ENCODE assay signal across 13 mouse cellular contexts in the genomic region with DNA sequence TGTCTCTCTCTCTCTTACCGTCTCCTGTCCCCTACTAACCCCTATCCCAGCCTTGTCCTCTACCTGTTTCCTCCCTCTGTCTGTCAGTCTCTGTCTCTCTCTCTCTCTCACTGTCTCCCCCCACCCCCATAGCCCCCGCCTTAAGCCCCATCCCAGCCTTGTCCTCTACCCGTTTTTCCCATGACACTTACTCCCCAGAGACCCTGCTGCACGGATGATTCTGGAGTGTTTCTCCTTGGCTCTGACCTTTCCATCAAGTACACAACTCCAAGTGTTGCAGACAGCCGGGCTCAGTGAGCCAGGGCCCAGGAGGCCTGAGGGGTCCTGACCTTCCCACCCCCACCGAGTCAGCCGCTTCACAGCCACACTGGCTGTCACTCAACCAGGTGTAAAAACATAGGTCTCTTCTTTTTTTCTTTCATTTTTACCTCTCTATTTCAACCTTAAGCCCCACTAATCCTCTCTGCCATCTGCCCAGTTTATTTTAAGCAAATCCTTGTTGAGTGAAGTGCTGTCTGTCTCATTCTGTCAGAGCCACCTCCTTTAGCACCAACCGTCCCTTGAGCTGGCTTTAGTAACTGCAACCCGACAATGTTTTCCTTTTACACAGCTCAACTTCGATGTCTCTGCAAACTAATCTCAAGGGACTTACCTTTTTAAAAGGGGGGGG. TPM values are rescaled to one million over a fixed set of nuclear protein-coding genes. Genes with fewer than 3 reads are reported as not detected.
DNase-seq lines count a peak whose midpoint lies in the region; ATAC-seq and TF ChIP-seq lines count a peak whose summit lies in the region.
"Had no signal": no experiment of that assay in that cellular context is flagged by ENCODE, and none has a peak within 500 bp of the region (broad histone marks: within the 10 kb centered on the region; RNA-seq: fewer than 3 reads in every experiment).

No protein-coding gene starts in this region.

- no peaks in the 10 kb centered on the region for H3K36me3 ChIP-seq in heart, embryonic 15.5 days
- no peaks in the 10 kb centered on the region; the same call in 1 of the 2 replicates for H3K36me3 ChIP-seq in heart, adult 2 months (ENCODE audit: control insufficient read depth, insufficient read depth, low read length)
- H3K36me3 ChIP-seq in midbrain, embryonic 15.5 days (replicated peaks) = no peaks in the 10 kb centered on the region
- no peaks in the 10 kb centered on the region for H3K36me3 ChIP-seq in kidney, embryonic 16.5 days (ENCODE audit: insufficient read depth, low read length)
- H3K36me3 ChIP-seq: embryonic facial prominence, embryonic 15.5 days; intestine, embryonic 15.5 days; neural tube, embryonic 12.5 days had no signal

- no peak for TF ChIP-seq EP300 in heart, adult 2 months (IDR thresholded peaks at IDR 0.05; ENCODE audit: insufficient read depth, low read depth, low read length)

- WGBS in heart, embryonic 15.5 days = 30% methylated on average over 10 of the region's 10 CpGs
- 47% methylated on average over 10 of the region's 10 CpGs for WGBS in heart, adult 2 months
- WGBS in midbrain, embryonic 15.5 days = 31% methylated on average over 10 of the region's 10 CpGs
- whole genome bisulfite sequencing in kidney, embryonic 16.5 days = 41% methylated on average over 10 of the region's 10 CpGs

- no peaks in the 10 kb centered on the region for H3K27me3 ChIP-seq in heart, embryonic 15.5 days
- no peaks in the 10 kb centered on the region for H3K27me3 ChIP-seq in heart, adult 2 months (ENCODE audit: control insufficient read depth, insufficient read depth, low read length)
- no peaks in the 10 kb centered on the region for H3K27me3 ChIP-seq in midbrain, embryonic 15.5 days (replicated peaks)
- no peaks in the 10 kb centered on the region for H3K27me3 ChIP-seq in kidney, embryonic 16.5 days (ENCODE audit: insufficient read depth, low read length)
- H3K27me3 ChIP-seq: embryonic facial prominence, embryonic 15.5 days; intestine, embryonic 15.5 days; neural tube, embryonic 12.5 days had no signal

- H3K27ac ChIP-seq in heart, embryonic 15.5 days = peak overlapping the region; percentile 69
- H3K27ac ChIP-seq in heart, adult 2 months = no peak overlapping the region; the same call in 1 of the 2 replicates
- no peak overlapping the region for H3K27ac ChIP-seq in midbrain, embryonic 15.5 days
- H3K27ac ChIP-seq in kidney, embryonic 16.5 days (ENCODE audit: low read length) = no peak overlapping the region
- H3K27ac ChIP-seq: embryonic facial prominence, embryonic 15.5 days; intestine, embryonic 15.5 days; left cerebral cortex, adult 2 months; neural tube, embryonic 12.5 days; stomach, postnatal 0 days had no signal

- no peaks in the 10 kb centered on the region for H3K79me2 ChIP-seq in heart, adult 2 months (replicated peaks; ENCODE audit: control insufficient read depth, insufficient read depth, low read length)

- peak; percentile 53; the same call in 1 of the 2 replicates for ATAC-seq in heart, embryonic 15.5 days (replicated peaks; ENCODE audit: insufficient number of reproducible peaks, insufficient read depth, low FRiP score, low read depth)
- ATAC-seq in midbrain, embryonic 15.5 days (replicated peaks) = peak; percentile 53
- no peak for ATAC-seq in kidney, embryonic 16.5 days (ENCODE audit: low FRiP score, low TSS enrichment)
- ATAC-seq: intestine, embryonic 15.5 days had no signal

- TF ChIP-seq POLR2A in heart, adult 2 months (IDR thresholded peaks at IDR 0.05; ENCODE audit: insufficient read depth, low read depth, low read length) = no peak

- DNase-seq in heart, adult 2 months = no peak
- peak; percentile 26 to 32 for DNase-seq in cerebellum, postnatal 10 days
- peak; percentile 25 for DNase-seq in embryo, embryonic 9.5 days (ENCODE audit: extremely low spot score)
- no peak for DNase-seq in adrenal gland, postnatal 10 days
- DNase-seq: kidney, postnatal 4 days had no signal

- no peak overlapping the region for H3K4me3 ChIP-seq in heart, embryonic 15.5 days
- H3K4me3 ChIP-seq in heart, adult 2 months = no peak overlapping the region
- no peak overlapping the region for H3K4me3 ChIP-seq in midbrain, embryonic 15.5 days
- H3K4me3 ChIP-seq in kidney, embryonic 16.5 days (ENCODE audit: low read length) = no peak overlapping the region
- H3K4me3 ChIP-seq: embryonic facial prominence, embryonic 15.5 days; intestine, embryonic 15.5 days; left cerebral cortex, adult 2 months; neural tube, embryonic 12.5 days had no signal

- H3K9me3 ChIP-seq in heart, embryonic 15.5 days (replicated peaks) = no peaks in the 10 kb centered on the region
- no peaks in the 10 kb centered on the region for H3K9me3 ChIP-seq in midbrain, embryonic 15.5 days
- no peaks in the 10 kb centered on the region for H3K9me3 ChIP-seq in kidney, embryonic 16.5 days (ENCODE audit: low read length)
- H3K9me3 ChIP-seq: embryonic facial prominence, embryonic 15.5 days; intestine, embryonic 15.5 days; neural tube, embryonic 12.5 days had no signal

- intact Hi-C loops in heart, adult 2 months (cut with DNase I) = no loop called here

- no peak overlapping the region for H3K9ac ChIP-seq in heart, embryonic 15.5 days
- H3K9ac ChIP-seq in heart, adult 2 months (ENCODE audit: low read depth, low read length) = no peak overlapping the region
- H3K9ac ChIP-seq in midbrain, embryonic 15.5 days = no peak overlapping the region
- no peak overlapping the region for H3K9ac ChIP-seq in kidney, embryonic 16.5 days (replicated peaks; ENCODE audit: low read length)
- H3K9ac ChIP-seq: embryonic facial prominence, embryonic 15.5 days; intestine, embryonic 15.5 days; neural tube, embryonic 12.5 days had no signal

- H3K4me2 ChIP-seq in heart, embryonic 15.5 days = peak overlapping the region; percentile 27
- no peak overlapping the region for H3K4me2 ChIP-seq in midbrain, embryonic 15.5 days
- no peak overlapping the region for H3K4me2 ChIP-seq in kidney, embryonic 16.5 days (replicated peaks; ENCODE audit: low read depth, low read length)
- H3K4me2 ChIP-seq: embryonic facial prominence, embryonic 15.5 days; intestine, embryonic 15.5 days; neural tube, embryonic 12.5 days had no signal

- TF ChIP-seq CTCF in heart, adult 2 months (IDR thresholded peaks at IDR 0.05) = no peak

- peaks cover 16% of the 10 kb centered on the region for H3K4me1 ChIP-seq in heart, embryonic 15.5 days (replicated peaks)
- 0 out of 2 replicates have a peak, but pooled peaks cover 1% of the 10 kb centered on the region for H3K4me1 ChIP-seq in heart, adult 2 months (ENCODE audit: control insufficient read depth, insufficient read depth, low read length)
- H3K4me1 ChIP-seq in midbrain, embryonic 15.5 days = no peaks in the 10 kb centered on the region
- no peaks in the 10 kb centered on the region for H3K4me1 ChIP-seq in kidney, embryonic 16.5 days (ENCODE audit: insufficient read depth, low read length)
- H3K4me1 ChIP-seq: intestine, embryonic 15.5 days had no signal

RNA-seq across cellular contexts. Expression of a gene that starts 32.4 kb away (rescaled TPM):
- 3.5 and 4.8 TPM in 2 replicates for polyA plus RNA-seq in heart, embryonic 15.5 days (2015; fragmentation: Nextera tagmentation; extraction: Ambion mirVana)
- 1 to 10 TPM; 1.9 to 2.2 TPM for total RNA-seq in heart, adult 2 months (2021)
- polyA plus RNA-seq in heart, adult 2 months (2012; rRNA removed) = 2.0 and 2.8 TPM in 2 replicates
- polyA plus RNA-seq in midbrain, embryonic 15.5 days (2015; fragmentation: Nextera tagmentation; extraction: Ambion mirVana) = 6.4 and 7.3 TPM in 2 replicates
- 3.9 and 4.3 TPM in 2 replicates for polyA plus RNA-seq in kidney, embryonic 16.5 days (2015; fragmentation: Nextera tagmentation; extraction: Ambion mirVana)
- 1 to 10 TPM; 3.2 to 4.3 TPM for total RNA-seq in adrenal gland, postnatal 10 days (2021)

Comparison
In these comparisons a context has a peak if more than half of its experiments do, and no peak if none do; other contexts are left out.
1. DNase-seq: peak in cerebellum, postnatal 10 days (2 of 2) and embryo, embryonic 9.5 days (single experiment); none in heart, adult 2 months (0 of 2) and adrenal gland, postnatal 10 days (single experiment).